Mouse (Mus musculus) midbrain, embryonic 12.5 days (tissue): Measurements from ENCODE around the gene Aldoart2. TPM values are rescaled to one million over a fixed set of nuclear protein-coding genes. Genes with fewer than 3 reads are reported as not detected.
A peak's percentile ranks its signal among the peaks of the same experiment; 100 is the strongest.
"Not testable (repeated sequence)": the region's sequence is repeated elsewhere in the genome, so short reads cannot be mapped to it uniquely, and the experiment has no call there.

Source experiments
- ATAC-seq: fragments of 200-750 bp; cut with Nextera tagmentation; 2 replicates; pipeline ENCODE4 v1.8.0; 2017; ENCODE audit warnings: low read depth, moderate TSS enrichment, moderate library complexity; ENCODE audit not compliant: low FRiP score
- H3K27ac ChIP-seq: fragments of 300-500 bp; sonication (generic); replicated peaks from 2 replicates; pipeline ENCODE4 v1.5.1; 2016; ENCODE audit warnings: mild to moderate bottlenecking
- H3K27me3 ChIP-seq: fragments of 300-500 bp; sonication (generic); 2 replicates; pipeline ENCODE4 v1.6.1; 2016; ENCODE audit warnings: mild to moderate bottlenecking
- H3K36me3 ChIP-seq: fragments of 300-500 bp; sonication (generic); 2 replicates; pipeline ENCODE4 v1.6.1; 2016
- H3K4me1 ChIP-seq: fragments of 300-500 bp; sonication (generic); 2 replicates; pipeline ENCODE4 v1.6.1; 2016
- H3K4me2 ChIP-seq: fragments of 300-500 bp; sonication (generic); replicated peaks from 2 replicates; pipeline ENCODE4 v1.6.1; 2016; ENCODE audit warnings: mild to moderate bottlenecking, moderate library complexity
- H3K4me3 ChIP-seq: fragments of 300-500 bp; sonication (generic); 2 replicates; pipeline ENCODE4 v1.5.1; 2016; ENCODE audit warnings: mild to moderate bottlenecking
- H3K9ac ChIP-seq: fragments of 300-500 bp; sonication (generic); replicated peaks from 2 replicates; pipeline ENCODE4 v1.6.1; 2016; ENCODE audit warnings: mild to moderate bottlenecking, moderate library complexity
- H3K9me3 ChIP-seq: fragments of 300-500 bp; sonication (generic); 2 replicates; pipeline ENCODE4 v1.6.1; 2016; ENCODE audit warnings: mild to moderate bottlenecking
- WGBS: fragments of 180-500 bp; shearing (Covaris S2); methylation state at CpG from one replicate; pipeline ENCODE4 v1.1.7; 2016; 5-methylcytosine and 5-hydroxymethylcytosine counted together
- polyA plus RNA-seq: library from polyadenylated mRNA; unstranded; fragments of >200 nt; fragmentation: Nextera tagmentation; extraction: Ambion mirVana; gene quantifications from 2 replicates; pipeline ENCODE4 v1.2.1, GENCODE M21; 2016

Aldoart2 gene
- polyA plus RNA-seq, 1 experiment from 2014 or later: not detected

- not testable (repeated sequence) for H3K27ac ChIP-seq, H3K36me3 ChIP-seq, H3K27me3 ChIP-seq, H3K4me3 ChIP-seq, H3K4me2 ChIP-seq, H3K9me3 ChIP-seq, ATAC-seq, H3K9ac ChIP-seq, H3K4me1 ChIP-seq
- 46% methylated on average over 9 of the region's 9 CpGs for WGBS
These were observed 21.9 kb downstream of the Aldoart2 start for GRCm38 (mm10) chr12:55586936-55587335.

- H3K27ac ChIP-seq: no peak overlapping the region
- 4% methylated on average over 7 of the region's 7 CpGs for WGBS
- H3K4me2 ChIP-seq: peak overlapping the region; percentile 91
- H3K27me3 ChIP-seq: peaks cover 62% of the 10 kb centered on the region
- ATAC-seq: peak; percentile 8; the same call in 1 of the 2 replicates
- peak overlapping the region; percentile 54 for H3K4me3 ChIP-seq
- no peak overlapping the region for H3K9ac ChIP-seq
- no peaks in the 10 kb centered on the region for H3K36me3 ChIP-seq
- H3K9me3 ChIP-seq: no peaks in the 10 kb centered on the region
- peaks cover 24% of the 10 kb centered on the region for H3K4me1 ChIP-seq
These were observed 33.5 kb downstream of the Aldoart2 start for GRCm38 (mm10) chr12:55598537-55598886.

- no peaks in the 10 kb centered on the region for H3K9me3 ChIP-seq
- WGBS: under 1% methylated on average over 69 of the region's 77 CpGs
- no peak within 1 kb of the TSS for H3K27ac ChIP-seq
- peak within 1 kb of the TSS; percentile 54 for H3K4me3 ChIP-seq
- H3K27me3 ChIP-seq: peaks cover 62% of the 10 kb centered on the region
- peak within 1 kb of the TSS; percentile 91 for H3K4me2 ChIP-seq
- no peaks in the 10 kb centered on the region for H3K36me3 ChIP-seq
- peak within 1 kb of the TSS; percentile 28; the same call in 1 of the 2 replicates for H3K9ac ChIP-seq
- ATAC-seq: peak; percentile 77
- H3K4me1 ChIP-seq: peaks cover 24% of the 10 kb centered on the region
These were observed 34.0 kb downstream of the Aldoart2 start, which contains the start of gene Insm2 for GRCm38 (mm10) chr12:55598887-55599561. Gene Insm2 (plus strand): TSS chr12:55599427.

- Histone ChIP-seq H3K36me3 (no peaks in the 10 kb centered on the region), H3K9ac (peak overlapping the region; percentile 28; the same call in 1 of the 2 replicates), H3K27ac (no peak overlapping the region), H3K4me1 (peaks cover 24% of the 10 kb centered on the region), H3K4me3 (peak overlapping the region; percentile 54), H3K9me3 (no peaks in the 10 kb centered on the region), H3K27me3 (peaks cover 59% of the 10 kb centered on the region), H3K4me2 (peak overlapping the region; percentile 91)
- peak; percentile 53 for ATAC-seq
- WGBS: under 1% methylated on average over 109 of the region's 109 CpGs
These were observed 34.8 kb downstream of the Aldoart2 start for GRCm38 (mm10) chr12:55599639-55600502.

- H3K4me1 ChIP-seq: peaks cover 28% of the 10 kb centered on the region
- no peaks in the 10 kb centered on the region for H3K36me3 ChIP-seq
- H3K4me3 ChIP-seq: peak overlapping the region; percentile 54
- WGBS: 2% methylated on average over 42 of the region's 42 CpGs
- H3K27ac ChIP-seq: no peak overlapping the region
- H3K4me2 ChIP-seq: peak overlapping the region; percentile 91
- H3K9me3 ChIP-seq: no peaks in the 10 kb centered on the region
- H3K9ac ChIP-seq: no peak overlapping the region
- ATAC-seq: peak; percentile 35; the same call in 1 of the 2 replicates
- H3K27me3 ChIP-seq: peaks cover 59% of the 10 kb centered on the region
These were observed 35.5 kb downstream of the Aldoart2 start for GRCm38 (mm10) chr12:55600503-55600994.

- Histone ChIP-seq H3K4me3 (no peak overlapping the region), H3K9ac (no peak overlapping the region), H3K4me2 (no peak overlapping the region), H3K4me1 (peaks cover 20% of the 10 kb centered on the region), H3K36me3 (no peaks in the 10 kb centered on the region), H3K27ac (no peak overlapping the region), H3K27me3 (peaks cover 23% of the 10 kb centered on the region), H3K9me3 (no peaks in the 10 kb centered on the region)
- ATAC-seq: no peak
- 84% methylated on average over 3 of the region's 3 CpGs for WGBS
These were observed 39.4 kb downstream of the Aldoart2 start for GRCm38 (mm10) chr12:55604411-55604810.

GRCm38 (mm10) chr12:55607902-55608301 is 42.9 kb downstream of the Aldoart2 start:
- no peak overlapping the region for H3K27ac ChIP-seq
- no peak overlapping the region for H3K4me3 ChIP-seq
- H3K4me1 ChIP-seq: peaks cover 7% of the 10 kb centered on the region; the same call in 1 of the 2 replicates
- no peaks in the 10 kb centered on the region for H3K27me3 ChIP-seq
- WGBS: 28% methylated on average over 4 of the region's 4 CpGs
- peak; percentile 62; the same call in 1 of the 2 replicates for ATAC-seq
- no peaks in the 10 kb centered on the region for H3K36me3 ChIP-seq
- H3K9me3 ChIP-seq: no peaks in the 10 kb centered on the region
- H3K9ac ChIP-seq: no peak overlapping the region
- no peak overlapping the region for H3K4me2 ChIP-seq

- no peaks in the 10 kb centered on the region for H3K27me3 ChIP-seq
- no peak for ATAC-seq
- 76% methylated on average over 2 of the region's 2 CpGs for whole genome bisulfite sequencing
These were observed 45.8 kb downstream of the Aldoart2 start for GRCm38 (mm10) chr12:55610812-55611211.

More at GRCm38 (mm10) chr12:55610812-55611211, 45.8 kb downstream of the Aldoart2 start:
- no peak overlapping the region for H3K9ac ChIP-seq
- no peak overlapping the region for H3K4me2 ChIP-seq
- peaks cover 3% of the 10 kb centered on the region; the same call in 1 of the 2 replicates for H3K4me1 ChIP-seq
- H3K9me3 ChIP-seq: no peaks in the 10 kb centered on the region
- no peaks in the 10 kb centered on the region for H3K36me3 ChIP-seq
- no peak overlapping the region for H3K27ac ChIP-seq
- H3K4me3 ChIP-seq: no peak overlapping the region

Other genes starting within 250 kb of the Aldoart2 start
- gene Psma6, start 181.0 kb upstream of the Aldoart2 start, polyA plus RNA-seq: 426 and 434 TPM in 2 replicates
- gene Nfkbia, start 72.6 kb upstream of the Aldoart2 start, polyA plus RNA-seq: 35.7 and 40.4 TPM in 2 replicates
- gene Insm2, start 34.2 kb downstream of the Aldoart2 start, polyA plus RNA-seq: 0.34 and 1.2 TPM in 2 replicates